20 mouse cellular contexts compared by ENCODE assay signal in genomic region chr15:87374670-87375069, GRCm38 (mm10).
DNase-seq lines count a peak whose midpoint lies in the region; ATAC-seq lines count a peak whose summit lies in the region.
"Had no signal": no experiment of that assay in that cellular context is flagged by ENCODE, and none has a peak within 500 bp of the region (broad histone marks: within the 10 kb centered on the region; RNA-seq: fewer than 3 reads in every experiment).

No protein-coding gene starts in this region.

- H3K4me2 ChIP-seq in hindbrain, embryonic 16.5 days (ENCODE audit: low read length), result no peak overlapping the region
- H3K4me2 ChIP-seq: liver, embryonic 13.5 days; lung, embryonic 15.5 days; neural tube, embryonic 12.5 days; stomach, embryonic 15.5 days had no signal

- no peak overlapping the region for H3K4me3 ChIP-seq in hindbrain, embryonic 16.5 days (ENCODE audit: low read length)
- H3K4me3 ChIP-seq: liver, embryonic 13.5 days; lung, embryonic 15.5 days; neural tube, embryonic 12.5 days; stomach, embryonic 15.5 days had no signal

- ATAC-seq in hindbrain, embryonic 16.5 days, result no peak
- ATAC-seq in cerebellum, adult (ENCODE audit: insufficient number of reproducible peaks, low FRiP score, low TSS enrichment), result no peak
- ATAC-seq: intestine, postnatal 0 days had no signal

- H3K36me3 ChIP-seq in hindbrain, embryonic 16.5 days (ENCODE audit: control insufficient read depth, insufficient read depth, low read length), result no peaks in the 10 kb centered on the region
- H3K36me3 ChIP-seq: liver, embryonic 13.5 days; lung, embryonic 15.5 days; neural tube, embryonic 12.5 days; stomach, embryonic 15.5 days had no signal

- H3K9ac ChIP-seq in hindbrain, embryonic 16.5 days (ENCODE audit: low read depth, low read length), result 0 out of 2 replicates have a peak overlapping the region, but pooled peaks have one; percentile 26
- H3K9ac ChIP-seq: liver, embryonic 13.5 days; lung, embryonic 15.5 days; neural tube, embryonic 12.5 days; stomach, embryonic 15.5 days had no signal

- DNase-seq in frontal cortex, postnatal 36 days (ENCODE audit: low spot score in 2 of 2), result peak; percentile 8 to 41
- DNase-seq in frontal cortex, postnatal 14 days (ENCODE audit: low spot score in 2 of 2), result no peak
- DNase-seq in left cerebral cortex, postnatal 36 days (ENCODE audit: low spot score in 2 of 2), result peak; percentile 18 to 30
- no peak for DNase-seq in left cerebral cortex, postnatal 4 days
- peak; percentile 31 for DNase-seq in right cerebral cortex, postnatal 25 days
- DNase-seq in cerebellum, adult 11-12 months, result no peak
- DNase-seq: adrenal gland, adult 8-10 months; cerebellum, adult 9-10 months; gastrocnemius, postnatal 10 days; heart, adult 18-20 months; heart, postnatal 4 days; kidney, postnatal 14 days; liver, embryonic 13.5 days had no signal

- H3K27ac ChIP-seq in hindbrain, embryonic 16.5 days (ENCODE audit: low read depth, low read length), result no peak overlapping the region; the same call in 1 of the 2 replicates
- H3K27ac ChIP-seq: liver, embryonic 13.5 days; lung, embryonic 15.5 days; macrophage; neural tube, embryonic 12.5 days; stomach, embryonic 15.5 days had no signal

- H3K27me3 ChIP-seq in hindbrain, embryonic 16.5 days (replicated peaks; ENCODE audit: control insufficient read depth, insufficient read depth, low read length), result no peaks in the 10 kb centered on the region
- H3K27me3 ChIP-seq: liver, embryonic 13.5 days; lung, embryonic 15.5 days; neural tube, embryonic 12.5 days; stomach, embryonic 15.5 days had no signal

- no peaks in the 10 kb centered on the region for H3K4me1 ChIP-seq in hindbrain, embryonic 16.5 days (ENCODE audit: control insufficient read depth, insufficient read depth, low read depth, low read length)
- H3K4me1 ChIP-seq: liver, embryonic 13.5 days; lung, embryonic 15.5 days; neural tube, embryonic 12.5 days; stomach, embryonic 15.5 days had no signal

- 69% methylated on average over 13 of the region's 13 CpGs for WGBS in hindbrain, embryonic 16.5 days

- intact Hi-C loops in left cerebral cortex, postnatal 36 days (cut with DNase I), result no loop called here
- intact Hi-C loops in left cerebral cortex, postnatal 4 days (cut with DNase I), result no loop called here

- H3K9me3 ChIP-seq in hindbrain, embryonic 16.5 days (ENCODE audit: control insufficient read depth, low read length), result no peaks in the 10 kb centered on the region
- H3K9me3 ChIP-seq: lung, embryonic 15.5 days; neural tube, embryonic 12.5 days; stomach, embryonic 15.5 days had no signal

Comparison
In these comparisons a context has a peak if more than half of its experiments do, and no peak if none do; other contexts are left out.
1. DNase-seq: peak in frontal cortex, postnatal 36 days (2 of 2), left cerebral cortex, postnatal 36 days (2 of 2) and right cerebral cortex, postnatal 25 days (single experiment); none in frontal cortex, postnatal 14 days (0 of 2), left cerebral cortex, postnatal 4 days (single experiment) and cerebellum, adult 11-12 months (single experiment).